Mouse (Mus musculus) ES-E14 (cell line): ENCODE measurements at regions not wholly inside any gene's neighbourhood (a gene's known extent, or its start where the extent isn't known, plus 50 kb on each side); places are given as distances from the start of the nearest gene placed in this dataset.
"Not testable (repeated sequence)": the region's sequence is repeated elsewhere in the genome, so short reads cannot be mapped to it uniquely, and the experiment has no call there.

Experiments used
- DNase-seq: peaks from one replicate; pipeline ENCODE4 v3.0.0-alpha.2; 2013; ENCODE audit warnings: low read depth, low spot score
- H3K27ac ChIP-seq: 2 replicates; pipeline ENCODE4 v1.5.1; 2012; ENCODE audit warnings: low read depth, mild to moderate bottlenecking, low read length, moderate library complexity, mixed read lengths; ENCODE audit not compliant: poor library complexity, insufficient read depth, severe bottlenecking
- H3K36me3 ChIP-seq: 2 replicates; pipeline ENCODE4 v1.6.1; 2012; ENCODE audit warnings: mild to moderate bottlenecking, low read length, moderate library complexity, mixed read lengths; ENCODE audit not compliant: control insufficient read depth, poor library complexity, insufficient read depth, severe bottlenecking
- H3K4me1 ChIP-seq, 2 experiments: fragments of 150-350 bp in 1 of 2; sonication (generic) in 1 of 2; 2 replicates each; pipeline ENCODE4 v1.6.1; 2012; ENCODE audit warnings: low read length in 2 of 2, mild to moderate bottlenecking in 1 of 2, mixed read lengths in 1 of 2; ENCODE audit not compliant: control insufficient read depth in 2 of 2, insufficient read depth in 2 of 2, poor library complexity in 1 of 2
- H3K4me3 ChIP-seq, 2 experiments: fragments of 150-350 bp in 1 of 2; sonication (generic) in 1 of 2; 2 replicates each; pipeline ENCODE4 v1.5.1; 2012; ENCODE audit warnings: low read length in 2 of 2, low read depth in 1 of 2, mild to moderate bottlenecking in 1 of 2, mixed read lengths in 1 of 2; ENCODE audit not compliant: insufficient read depth in 1 of 2, poor library complexity in 1 of 2, severe bottlenecking in 1 of 2
- H3K9ac ChIP-seq: 2 replicates; pipeline ENCODE4 v1.6.1; 2012; ENCODE audit warnings: low read depth, mild to moderate bottlenecking, low read length, mixed read lengths; ENCODE audit not compliant: poor library complexity, insufficient read depth, severe bottlenecking
- H3K9me3 ChIP-seq: fragments of 150-350 bp; sonication (generic); 2 replicates; pipeline ENCODE4 v1.6.1; 2012; ENCODE audit warnings: low read depth, mild to moderate bottlenecking, low read length; ENCODE audit not compliant: control insufficient read depth, insufficient read depth
- in situ Hi-C, 2 experiments: fragments of 600-800 bp; cut with MboI; formaldehyde crosslinking; loops; one replicate each; pipeline ENCODE4 v1.15.1; 2025; ENCODE audit warnings: low sequenced_read_pairs in 2 of 2, inconsistent platforms in 1 of 2; ENCODE audit not compliant: unreplicated experiment in 2 of 2

GRCm38 (mm10) chr12:19387706-19388105, 566.6 kb upstream of the Gm21863 start:
- DNase-seq, H3K4me1 ChIP-seq, in situ Hi-C loops, H3K36me3 ChIP-seq, H3K9me3 ChIP-seq, H3K27ac ChIP-seq: not testable (repeated sequence)
- Histone ChIP-seq H3K4me3 (peak overlapping the region; percentile 69 to 76; a peak in 3 of 4 replicates), H3K9ac (peak overlapping the region; percentile 80)
